7 mouse cellular contexts compared by ENCODE assay signal in the genomic region with DNA sequence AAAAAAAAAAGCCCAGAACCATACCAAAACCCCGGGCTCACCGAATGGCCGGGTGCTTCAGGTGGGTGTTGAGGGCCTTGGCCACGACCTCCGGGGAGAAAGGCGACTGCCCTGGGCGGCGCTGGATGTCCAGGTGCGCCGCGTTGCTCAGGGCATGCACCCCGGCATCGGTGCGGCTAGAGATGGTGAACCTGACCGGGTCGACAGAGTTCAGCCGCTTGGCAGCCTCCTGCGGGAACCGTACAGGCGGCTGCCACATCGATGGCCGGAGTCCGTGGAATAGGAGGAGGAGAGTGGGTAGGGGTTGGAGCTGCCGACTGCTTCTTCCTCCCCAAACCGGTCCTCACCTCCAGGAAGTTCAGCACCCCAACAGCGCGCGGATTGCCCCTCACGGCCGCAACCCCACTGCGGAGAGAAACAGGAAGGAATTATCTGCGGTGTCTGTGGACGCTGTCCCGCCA. TPM values are rescaled to one million over a fixed set of nuclear protein-coding genes. Genes with fewer than 3 reads are reported as not detected.
DNase-seq lines count a peak whose midpoint lies in the region; ATAC-seq and TF ChIP-seq lines count a peak whose summit lies in the region.

No protein-coding gene starts in this region.

- DNase-seq in lung, adult 2 months, result no peak
- DNase-seq in lung, postnatal 14 days, result no peak
- peak; percentile 54 for DNase-seq in intestine, embryonic 14.5 days (ENCODE audit: low spot score)
- no peak for DNase-seq in midbrain, embryonic 10.5 days (ENCODE audit: low spot score)
- no peak for DNase-seq in right cerebral cortex, postnatal 36 days (ENCODE audit: low spot score in 2 of 2)

- under 1% methylated on average over 34 of the region's 34 CpGs for WGBS in lung, adult 2 months
- WGBS in embryonic facial prominence, embryonic 13.5 days, result under 1% methylated on average over 34 of the region's 34 CpGs
- WGBS in intestine, embryonic 14.5 days, result under 1% methylated on average over 34 of the region's 34 CpGs
- under 1% methylated on average over 34 of the region's 34 CpGs for WGBS in midbrain, embryonic 10.5 days

- H3K4me1 ChIP-seq in lung, adult 2 months (ENCODE audit: control insufficient read depth, insufficient read depth, low read length), result peaks cover 21% of the 10 kb centered on the region
- H3K4me1 ChIP-seq in embryonic facial prominence, embryonic 13.5 days, result peaks cover 48% of the 10 kb centered on the region
- peaks cover 33% of the 10 kb centered on the region for H3K4me1 ChIP-seq in intestine, embryonic 14.5 days (replicated peaks; ENCODE audit: control insufficient read depth, insufficient read depth, low read length)
- peaks cover 48% of the 10 kb centered on the region for H3K4me1 ChIP-seq in midbrain, embryonic 10.5 days

- peak overlapping the region; percentile 95 for H3K27ac ChIP-seq in embryonic facial prominence, embryonic 13.5 days
- H3K27ac ChIP-seq in intestine, embryonic 14.5 days (ENCODE audit: low read depth), result 0 out of 2 replicates have a peak overlapping the region, but pooled peaks have one; percentile 91
- H3K27ac ChIP-seq in midbrain, embryonic 10.5 days (replicated peaks), result peak overlapping the region; percentile 93

- peaks cover 41% of the 10 kb centered on the region for H3K36me3 ChIP-seq in embryonic facial prominence, embryonic 13.5 days
- H3K36me3 ChIP-seq in intestine, embryonic 14.5 days (ENCODE audit: control insufficient read depth, insufficient read depth, low read length), result peaks cover 39% of the 10 kb centered on the region
- H3K36me3 ChIP-seq in midbrain, embryonic 10.5 days, result peaks cover 44% of the 10 kb centered on the region

- no peaks in the 10 kb centered on the region for H3K27me3 ChIP-seq in embryonic facial prominence, embryonic 13.5 days
- no peaks in the 10 kb centered on the region for H3K27me3 ChIP-seq in intestine, embryonic 14.5 days (replicated peaks; ENCODE audit: control insufficient read depth, insufficient read depth, low read length)
- no peaks in the 10 kb centered on the region for H3K27me3 ChIP-seq in midbrain, embryonic 10.5 days (ENCODE audit: low read depth, poor library complexity, severe bottlenecking)

- TF ChIP-seq CTCF in lung, adult 2 months (IDR thresholded peaks at IDR 0.05; ENCODE audit: insufficient read depth, low read length), result no peak

- no peak for ATAC-seq in embryonic facial prominence, embryonic 13.5 days (ENCODE audit: insufficient number of reproducible peaks, insufficient read depth, low FRiP score, low TSS enrichment, low read depth)
- ATAC-seq in intestine, embryonic 14.5 days (replicated peaks; ENCODE audit: low FRiP score, low TSS enrichment, low read depth), result peak; percentile 2; the same call in 1 of the 2 replicates
- ATAC-seq in monocyte, adult 5-6 weeks (replicated peaks; ENCODE audit: insufficient number of reproducible peaks, low FRiP score, low TSS enrichment, poor library complexity, severe bottlenecking), result no peak

- no peaks in the 10 kb centered on the region for H3K9me3 ChIP-seq in embryonic facial prominence, embryonic 13.5 days
- no peaks in the 10 kb centered on the region for H3K9me3 ChIP-seq in intestine, embryonic 14.5 days (ENCODE audit: control insufficient read depth, low read length)
- H3K9me3 ChIP-seq in midbrain, embryonic 10.5 days (replicated peaks), result no peaks in the 10 kb centered on the region

- peak overlapping the region; percentile 89 for H3K4me3 ChIP-seq in lung, adult 2 months (replicated peaks; ENCODE audit: extremely low read depth, low read depth, low read length)
- H3K4me3 ChIP-seq in embryonic facial prominence, embryonic 13.5 days, result peak overlapping the region; percentile 77
- peak overlapping the region; percentile 89 for H3K4me3 ChIP-seq in intestine, embryonic 14.5 days (ENCODE audit: low read depth, low read length)
- H3K4me3 ChIP-seq in midbrain, embryonic 10.5 days, result peak overlapping the region; percentile 95

- H3K4me2 ChIP-seq in embryonic facial prominence, embryonic 13.5 days, result peak overlapping the region; percentile 94
- H3K4me2 ChIP-seq in intestine, embryonic 14.5 days (ENCODE audit: low read length), result peak overlapping the region; percentile 94

- TF ChIP-seq POLR2A in lung, adult 2 months (IDR thresholded peaks at IDR 0.05; ENCODE audit: borderline replicate concordance, extremely low read depth, low read depth, low read length), result no peak

- H3K9ac ChIP-seq in embryonic facial prominence, embryonic 13.5 days, result peak overlapping the region; percentile 85
- H3K9ac ChIP-seq in intestine, embryonic 14.5 days (ENCODE audit: low read length), result peak overlapping the region; percentile 74

RNA-seq across cellular contexts. Expression of a gene that starts 0.5 kb away (rescaled TPM):
- polyA plus RNA-seq in lung, adult 2 months (2012; rRNA removed), result 82.2 and 88.0 TPM in 2 replicates
- polyA plus RNA-seq in embryonic facial prominence, embryonic 13.5 days (2015; fragmentation: Nextera tagmentation; extraction: Ambion mirVana), result 48.4 and 54.7 TPM in 2 replicates
- 55.6 and 55.9 TPM in 2 replicates for polyA plus RNA-seq in intestine, embryonic 14.5 days (2014; fragmentation: Nextera tagmentation; extraction: Ambion mirVana)
- polyA plus RNA-seq in midbrain, embryonic 10.5 days (2016; fragmentation: Nextera tagmentation; extraction: Ambion mirVana), result 50.7 and 53.4 TPM in 2 replicates
- 3.8 to 12.8 TPM (median 10.3 TPM) in 3 replicates for total RNA-seq in monocyte, adult 5-6 weeks (2017)

RNA-seq across cellular contexts. Expression of a gene that starts 0.6 kb away (rescaled TPM):
- polyA plus RNA-seq in lung, adult 2 months (2012; rRNA removed), result 48.3 and 50.7 TPM in 2 replicates
- 21.1 and 21.6 TPM in 2 replicates for polyA plus RNA-seq in embryonic facial prominence, embryonic 13.5 days (2015; fragmentation: Nextera tagmentation; extraction: Ambion mirVana)
- polyA plus RNA-seq in intestine, embryonic 14.5 days (2014; fragmentation: Nextera tagmentation; extraction: Ambion mirVana), result 16.2 and 16.6 TPM in 2 replicates
- polyA plus RNA-seq in midbrain, embryonic 10.5 days (2016; fragmentation: Nextera tagmentation; extraction: Ambion mirVana), result 24.3 and 38.4 TPM in 2 replicates
- 17.2 to 19.3 TPM (median 17.3 TPM) in 3 replicates for total RNA-seq in monocyte, adult 5-6 weeks (2017)

RNA-seq across cellular contexts. Expression of a gene that starts 21.7 kb away (rescaled TPM):
- polyA plus RNA-seq in lung, adult 2 months (2012; rRNA removed), result 26.7 and 27.3 TPM in 2 replicates
- polyA plus RNA-seq in embryonic facial prominence, embryonic 13.5 days (2015; fragmentation: Nextera tagmentation; extraction: Ambion mirVana), result 70.9 and 81.0 TPM in 2 replicates
- 69.3 and 76.4 TPM in 2 replicates for polyA plus RNA-seq in intestine, embryonic 14.5 days (2014; fragmentation: Nextera tagmentation; extraction: Ambion mirVana)
- 114 and 116 TPM in 2 replicates for polyA plus RNA-seq in midbrain, embryonic 10.5 days (2016; fragmentation: Nextera tagmentation; extraction: Ambion mirVana)
- 21.5 to 28.1 TPM (median 24.5 TPM) in 3 replicates for total RNA-seq in monocyte, adult 5-6 weeks (2017)

RNA-seq across cellular contexts. Expression of a gene that starts 21.8 kb away (rescaled TPM):
- polyA plus RNA-seq in lung, adult 2 months (2012; rRNA removed), result 30.3 and 33.3 TPM in 2 replicates
- polyA plus RNA-seq in embryonic facial prominence, embryonic 13.5 days (2015; fragmentation: Nextera tagmentation; extraction: Ambion mirVana), result 15.6 and 16.4 TPM in 2 replicates
- 20.5 and 21.4 TPM in 2 replicates for polyA plus RNA-seq in intestine, embryonic 14.5 days (2014; fragmentation: Nextera tagmentation; extraction: Ambion mirVana)
- 21.6 and 24.6 TPM in 2 replicates for polyA plus RNA-seq in midbrain, embryonic 10.5 days (2016; fragmentation: Nextera tagmentation; extraction: Ambion mirVana)
- total RNA-seq in monocyte, adult 5-6 weeks (2017), result 5.7 to 8.4 TPM (median 6.6 TPM) in 3 replicates

RNA-seq across cellular contexts. Expression of a gene that starts 27.9 kb away (rescaled TPM):
- 1.6 TPM in 2 replicates for polyA plus RNA-seq in lung, adult 2 months (2012; rRNA removed)
- 0.55 and 0.62 TPM in 2 replicates for polyA plus RNA-seq in embryonic facial prominence, embryonic 13.5 days (2015; fragmentation: Nextera tagmentation; extraction: Ambion mirVana)
- polyA plus RNA-seq in intestine, embryonic 14.5 days (2014; fragmentation: Nextera tagmentation; extraction: Ambion mirVana), result 0.38 and 0.43 TPM in 2 replicates
- 0.22 and 0.41 TPM in 2 replicates for polyA plus RNA-seq in midbrain, embryonic 10.5 days (2016; fragmentation: Nextera tagmentation; extraction: Ambion mirVana)
- 0.29 to 1.6 TPM (median 0.64 TPM) in 3 replicates for total RNA-seq in monocyte, adult 5-6 weeks (2017)
